8 mouse cellular contexts compared by ENCODE assay signal in the genomic region with DNA sequence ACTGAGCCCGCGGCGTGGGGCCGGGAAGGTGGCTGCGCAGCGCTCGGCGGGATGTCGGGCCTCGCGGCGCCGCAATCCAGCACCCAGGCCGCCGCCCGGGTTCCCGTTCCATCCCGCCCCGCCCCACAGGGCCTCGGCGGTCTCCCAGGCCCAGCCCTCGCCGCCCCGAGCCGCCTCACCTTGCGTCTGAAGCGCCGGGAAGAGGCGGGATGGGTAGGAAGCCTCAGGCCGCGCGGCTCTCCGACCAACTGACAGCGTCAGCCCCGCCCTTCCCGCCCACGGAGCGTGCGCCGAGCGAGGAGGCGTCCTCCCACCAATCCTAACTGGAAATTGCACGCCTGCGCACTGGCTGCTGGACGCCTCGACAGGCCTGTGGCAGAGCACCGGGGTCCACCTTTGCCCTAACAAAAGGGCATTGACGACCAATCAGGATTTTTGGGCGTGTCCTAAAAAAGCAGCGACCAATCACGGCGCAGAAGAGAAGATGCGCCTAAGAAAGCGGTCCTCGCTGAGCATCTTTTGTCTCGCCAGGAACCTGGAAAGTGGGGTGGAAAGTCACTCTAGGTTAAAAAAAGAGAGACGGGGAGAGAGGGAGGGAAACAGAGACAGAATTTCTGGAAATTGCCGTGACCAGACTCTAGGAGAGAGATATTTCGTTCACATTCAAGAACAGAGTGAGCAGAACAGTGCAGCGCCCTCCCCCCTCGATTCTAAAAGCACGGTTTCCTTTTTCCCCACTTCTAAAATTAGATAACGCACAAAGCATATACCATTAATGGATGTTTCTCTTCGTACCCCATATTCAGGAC. TPM values are rescaled to one million over a fixed set of nuclear protein-coding genes. Genes with fewer than 3 reads are reported as not detected.
DNase-seq lines count a peak whose midpoint lies in the region; ATAC-seq and TF ChIP-seq lines count a peak whose summit lies in the region.

No protein-coding gene starts in this region.

- H3K4me3 ChIP-seq in E14TG2a.4 (replicated peaks; ENCODE audit: low read length), result peak overlapping the region; percentile 96
- peak overlapping the region; percentile 78 for H3K4me3 ChIP-seq in forebrain, embryonic 12.5 days (replicated peaks)
- H3K4me3 ChIP-seq in heart, postnatal 0 days (ENCODE audit: low read depth, low read length), result peak overlapping the region; percentile 76
- H3K4me3 ChIP-seq in liver, embryonic 16.5 days (ENCODE audit: low read depth, low read length), result peak overlapping the region; percentile 95
- H3K4me3 ChIP-seq in neural tube, embryonic 13.5 days, result peak overlapping the region; percentile 93
- peak overlapping the region; percentile 91 for H3K4me3 ChIP-seq in testis, adult 2 months (ENCODE audit: control insufficient read depth, low read depth, low read length)

- no peak for TF ChIP-seq CTCF in E14TG2a.4 (conservative IDR thresholded peaks at IDR 0.05; ENCODE audit: low read length)
- no peak for TF ChIP-seq CTCF in heart, postnatal 0 days (IDR thresholded peaks at IDR 0.05; ENCODE audit: low read depth)
- no peak for TF ChIP-seq CTCF in testis, adult 2 months (IDR thresholded peaks at IDR 0.05; ENCODE audit: control insufficient read depth, insufficient read depth, insufficient replicate concordance, low read depth, low read length)

- peak; percentile 100 for ATAC-seq in forebrain, embryonic 12.5 days (ENCODE audit: low FRiP score)
- peak; percentile 100 for ATAC-seq in heart, postnatal 0 days (ENCODE audit: insufficient read depth, low read depth)
- ATAC-seq in liver, embryonic 16.5 days (ENCODE audit: low read depth), result peak; percentile 98
- ATAC-seq in neural tube, embryonic 13.5 days (ENCODE audit: low read depth), result peak; percentile 100

- peaks cover 7% of the 10 kb centered on the region for H3K36me3 ChIP-seq in E14TG2a.4 (ENCODE audit: insufficient read depth, low read length)
- peaks cover 5% of the 10 kb centered on the region for H3K36me3 ChIP-seq in forebrain, embryonic 12.5 days (replicated peaks)
- no peaks in the 10 kb centered on the region; the same call in 1 of the 2 replicates for H3K36me3 ChIP-seq in heart, postnatal 0 days (replicated peaks; ENCODE audit: control insufficient read depth, insufficient read depth, low read length)
- H3K36me3 ChIP-seq in liver, embryonic 16.5 days (ENCODE audit: control insufficient read depth, insufficient read depth), result no peaks in the 10 kb centered on the region
- peaks cover 6% of the 10 kb centered on the region; the same call in 1 of the 2 replicates for H3K36me3 ChIP-seq in neural tube, embryonic 13.5 days
- no peaks in the 10 kb centered on the region for H3K36me3 ChIP-seq in testis, adult 2 months (ENCODE audit: control insufficient read depth, insufficient read depth, low read length)

- peak overlapping the region; percentile 94 for H3K9ac ChIP-seq in forebrain, embryonic 12.5 days
- peak overlapping the region; percentile 87 for H3K9ac ChIP-seq in heart, postnatal 0 days (replicated peaks; ENCODE audit: low read depth, low read length)
- peak overlapping the region; percentile 96 for H3K9ac ChIP-seq in liver, embryonic 16.5 days (ENCODE audit: low read depth, low read length)
- peak overlapping the region; percentile 95 for H3K9ac ChIP-seq in neural tube, embryonic 13.5 days

- H3K4me1 ChIP-seq in E14TG2a.4 (replicated peaks; ENCODE audit: low read depth, low read length), result peaks cover 9% of the 10 kb centered on the region
- H3K4me1 ChIP-seq in forebrain, embryonic 12.5 days, result peaks cover 19% of the 10 kb centered on the region
- H3K4me1 ChIP-seq in heart, postnatal 0 days (ENCODE audit: control insufficient read depth, insufficient read depth), result peaks cover 9% of the 10 kb centered on the region
- peaks cover 11% of the 10 kb centered on the region for H3K4me1 ChIP-seq in liver, embryonic 16.5 days (ENCODE audit: control insufficient read depth, low read depth, low read length)
- H3K4me1 ChIP-seq in neural tube, embryonic 13.5 days (replicated peaks), result peaks cover 29% of the 10 kb centered on the region
- no peaks in the 10 kb centered on the region for H3K4me1 ChIP-seq in testis, adult 2 months (ENCODE audit: control insufficient read depth, insufficient read depth, low read length)

- no peaks in the 10 kb centered on the region for H3K27me3 ChIP-seq in E14TG2a.4 (ENCODE audit: insufficient read depth, low read length)
- H3K27me3 ChIP-seq in forebrain, embryonic 12.5 days, result no peaks in the 10 kb centered on the region
- H3K27me3 ChIP-seq in heart, postnatal 0 days (ENCODE audit: control insufficient read depth, insufficient read depth, low read length), result no peaks in the 10 kb centered on the region
- H3K27me3 ChIP-seq in liver, embryonic 16.5 days (ENCODE audit: control insufficient read depth, insufficient read depth, low read depth, low read length), result no peaks in the 10 kb centered on the region
- no peaks in the 10 kb centered on the region for H3K27me3 ChIP-seq in neural tube, embryonic 13.5 days
- no peaks in the 10 kb centered on the region for H3K27me3 ChIP-seq in testis, adult 2 months (ENCODE audit: control insufficient read depth, insufficient read depth, low read length)

- H3K4me2 ChIP-seq in forebrain, embryonic 12.5 days, result peak overlapping the region; percentile 62
- H3K4me2 ChIP-seq in heart, postnatal 0 days (ENCODE audit: low read depth, low read length), result peak overlapping the region; percentile 84
- peak overlapping the region; percentile 92 for H3K4me2 ChIP-seq in liver, embryonic 16.5 days (ENCODE audit: low read depth, low read length)
- peak overlapping the region; percentile 74 for H3K4me2 ChIP-seq in neural tube, embryonic 13.5 days

- TF ChIP-seq EP300 in heart, postnatal 0 days (IDR thresholded peaks at IDR 0.05; ENCODE audit: low read depth), result no peak

- H3K27ac ChIP-seq in forebrain, embryonic 12.5 days, result peak overlapping the region; percentile 92
- peak overlapping the region; percentile 83 for H3K27ac ChIP-seq in heart, postnatal 0 days (ENCODE audit: low read depth)
- peak overlapping the region; percentile 95 for H3K27ac ChIP-seq in liver, embryonic 16.5 days (ENCODE audit: low read length)
- H3K27ac ChIP-seq in neural tube, embryonic 13.5 days (replicated peaks), result peak overlapping the region; percentile 95
- peak overlapping the region; percentile 90 for H3K27ac ChIP-seq in testis, adult 2 months (ENCODE audit: control insufficient read depth, insufficient read depth, low read depth, low read length)

- peak; percentile 80 for TF ChIP-seq POLR2A in testis, adult 2 months (IDR thresholded peaks at IDR 0.05; ENCODE audit: control insufficient read depth, low read depth, low read length)

- H3K9me3 ChIP-seq in E14TG2a.4 (ENCODE audit: low read length), result no peaks in the 10 kb centered on the region
- H3K9me3 ChIP-seq in forebrain, embryonic 12.5 days, result no peaks in the 10 kb centered on the region
- no peaks in the 10 kb centered on the region for H3K9me3 ChIP-seq in heart, postnatal 0 days (replicated peaks; ENCODE audit: control insufficient read depth, low read length)
- H3K9me3 ChIP-seq in liver, embryonic 16.5 days (replicated peaks; ENCODE audit: control insufficient read depth, low read length), result no peaks in the 10 kb centered on the region
- H3K9me3 ChIP-seq in neural tube, embryonic 13.5 days, result no peaks in the 10 kb centered on the region

- 2% methylated on average over 60 of the region's 64 CpGs for WGBS in forebrain, embryonic 12.5 days
- under 1% methylated on average over 47 of the region's 64 CpGs for WGBS in heart, postnatal 0 days
- under 1% methylated on average over 64 of the region's 64 CpGs for WGBS in liver, embryonic 16.5 days (ENCODE audit: insufficient replicate concordance)
- 1% methylated on average over 59 of the region's 64 CpGs for WGBS in neural tube, embryonic 13.5 days

- peak; percentile 98 for DNase-seq in c-Kit-positive CD71-positive TER-119-positive erythroid progenitor cells, embryonic 14.5 days (ENCODE audit: low spot score)
- peak; percentile 97 for DNase-seq in heart, postnatal 0 days (ENCODE audit: low spot score)
- DNase-seq in kidney, postnatal 4 days, result peak; percentile 98 to 99

RNA-seq across cellular contexts. Expression of gene Scoc, which starts 15.7 kb away (rescaled TPM):
- 167 and 176 TPM in 2 replicates for polyA plus RNA-seq in forebrain, embryonic 12.5 days (2016; fragmentation: Nextera tagmentation; extraction: Ambion mirVana)
- total RNA-seq in heart, postnatal 0 days (2014; rRNA removed; ENCODE audit: low replicate concordance), result 18.3 and 39.8 TPM in 2 replicates
- 65.8 and 78.6 TPM in 2 replicates for polyA plus RNA-seq in heart, postnatal 0 days (2015; fragmentation: Nextera tagmentation; extraction: Ambion mirVana)
- 45.7 and 52.9 TPM in 2 replicates for polyA plus RNA-seq in liver, embryonic 16.5 days (2015; fragmentation: Nextera tagmentation; extraction: Ambion mirVana)
- 214 and 218 TPM in 2 replicates for polyA plus RNA-seq in neural tube, embryonic 13.5 days (2015; fragmentation: Nextera tagmentation; extraction: Ambion mirVana)
- polyA plus RNA-seq in testis, adult 2 months (2012; rRNA removed), result 8.3 and 8.5 TPM in 2 replicates

RNA-seq across cellular contexts. Expression of gene Clgn, which starts 52.8 kb away (rescaled TPM):
- polyA plus RNA-seq in forebrain, embryonic 12.5 days (2016; fragmentation: Nextera tagmentation; extraction: Ambion mirVana), result 6.3 and 6.8 TPM in 2 replicates
- total RNA-seq in heart, postnatal 0 days (2014; rRNA removed; ENCODE audit: low replicate concordance), result not detected in 2 replicates
- polyA plus RNA-seq in heart, postnatal 0 days (2015; fragmentation: Nextera tagmentation; extraction: Ambion mirVana), result not detected in 2 replicates
- polyA plus RNA-seq in liver, embryonic 16.5 days (2015; fragmentation: Nextera tagmentation; extraction: Ambion mirVana), result 0.20 and 0.30 TPM in 2 replicates
- polyA plus RNA-seq in neural tube, embryonic 13.5 days (2015; fragmentation: Nextera tagmentation; extraction: Ambion mirVana), result 12.9 and 15.9 TPM in 2 replicates
- polyA plus RNA-seq in testis, adult 2 months (2012; rRNA removed), result 125 and 174 TPM in 2 replicates

Comparison
In these comparisons a context has a peak if more than half of its experiments do, and no peak if none do; other contexts are left out.
1. Peak in every context shown above with its lines: DNase-seq, ATAC-seq, H3K4me3 ChIP-seq and H3K27ac ChIP-seq.